Mouse (Mus musculus) neural tube, embryonic 13.5 days (tissue): Measurements from ENCODE around the gene Impdh1. TPM values are rescaled to one million over a fixed set of nuclear protein-coding genes. Genes with fewer than 3 reads are reported as not detected.

ENCODE experiments used
- ATAC-seq: fragments of 200-750 bp; cut with Nextera tagmentation; 2 replicates; pipeline ENCODE4 v1.8.0; 2017; ENCODE audit warnings: low read depth, mild to moderate bottlenecking, moderate TSS enrichment, moderate library complexity
- H3K27ac ChIP-seq: fragments of 300-500 bp; sonication (generic); replicated peaks from 2 replicates; pipeline ENCODE4 v1.5.1; 2015; ENCODE audit warnings: moderate library complexity, mild to moderate bottlenecking, inconsistent platforms
- H3K27me3 ChIP-seq: fragments of 300-500 bp; sonication (generic); 2 replicates; pipeline ENCODE4 v1.6.1; 2015; ENCODE audit warnings: mild to moderate bottlenecking, inconsistent platforms
- H3K36me3 ChIP-seq: fragments of 300-500 bp; sonication (generic); 2 replicates; pipeline ENCODE4 v1.6.1; 2015; ENCODE audit warnings: mild to moderate bottlenecking, inconsistent platforms
- H3K4me1 ChIP-seq: fragments of 300-500 bp; sonication (generic); replicated peaks from 2 replicates; pipeline ENCODE4 v1.6.1; 2015; ENCODE audit warnings: inconsistent platforms
- H3K4me2 ChIP-seq: fragments of 300-500 bp; sonication (generic); 2 replicates; pipeline ENCODE4 v1.6.1; 2015; ENCODE audit warnings: inconsistent platforms, mild to moderate bottlenecking, moderate library complexity
- H3K4me3 ChIP-seq: fragments of 300-500 bp; sonication (generic); 2 replicates; pipeline ENCODE4 v1.5.1; 2015; ENCODE audit warnings: mild to moderate bottlenecking, inconsistent platforms
- H3K9ac ChIP-seq: fragments of 300-500 bp; sonication (generic); 2 replicates; pipeline ENCODE4 v1.6.1; 2015; ENCODE audit warnings: moderate library complexity, mild to moderate bottlenecking, inconsistent platforms
- H3K9me3 ChIP-seq: fragments of 300-500 bp; sonication (generic); 2 replicates; pipeline ENCODE4 v1.6.1; 2016; ENCODE audit warnings: inconsistent platforms
- WGBS: fragments of 180-500 bp; shearing (Covaris S2); methylation state at CpG from one replicate; pipeline ENCODE4 v1.1.7; 2015; 5-methylcytosine and 5-hydroxymethylcytosine counted together
- polyA plus RNA-seq: library from polyadenylated mRNA; unstranded; fragments of >200 nt; fragmentation: Nextera tagmentation; extraction: Ambion mirVana; gene quantifications from 2 replicates; pipeline ENCODE4 v1.2.1, GENCODE M21; 2015

The Impdh1 gene
- polyA plus RNA-seq, 1 experiment from 2014 or later, result 84.7 TPM

DNA sequence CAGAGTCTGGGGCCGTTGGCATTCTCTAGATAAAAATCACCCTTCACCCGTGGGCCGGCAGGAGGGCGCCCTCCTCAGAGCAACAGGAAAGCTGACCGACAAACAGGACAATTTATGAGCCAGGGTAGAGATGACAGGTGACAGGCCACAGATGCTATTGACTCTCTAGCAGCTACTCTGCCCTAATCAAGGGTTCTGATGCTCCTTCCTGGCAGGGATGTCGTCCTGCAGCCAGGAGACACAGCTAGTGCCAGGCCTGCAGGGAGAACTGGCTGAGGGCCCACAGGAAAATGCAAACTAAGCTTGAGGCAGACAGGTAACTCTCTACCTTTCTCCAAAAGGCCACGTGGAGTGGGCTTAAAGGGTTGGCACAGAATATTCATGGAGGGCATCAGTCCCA is 5.0 kb downstream of the Impdh1 start:
- H3K27me3 ChIP-seq, result peaks cover 17% of the 10 kb centered on the region
- WGBS, result 25% methylated on average over 7 of the region's 7 CpGs
- H3K36me3 ChIP-seq, result peaks cover 8% of the 10 kb centered on the region
- H3K4me3 ChIP-seq, result peak overlapping the region; percentile 68
- H3K4me2 ChIP-seq, result peak overlapping the region; percentile 90
- peak overlapping the region; percentile 85 for H3K9ac ChIP-seq
- peak overlapping the region; percentile 85 for H3K27ac ChIP-seq
- ATAC-seq, result no peak
- H3K4me1 ChIP-seq, result peaks cover 63% of the 10 kb centered on the region
- no peaks in the 10 kb centered on the region for H3K9me3 ChIP-seq

DNA sequence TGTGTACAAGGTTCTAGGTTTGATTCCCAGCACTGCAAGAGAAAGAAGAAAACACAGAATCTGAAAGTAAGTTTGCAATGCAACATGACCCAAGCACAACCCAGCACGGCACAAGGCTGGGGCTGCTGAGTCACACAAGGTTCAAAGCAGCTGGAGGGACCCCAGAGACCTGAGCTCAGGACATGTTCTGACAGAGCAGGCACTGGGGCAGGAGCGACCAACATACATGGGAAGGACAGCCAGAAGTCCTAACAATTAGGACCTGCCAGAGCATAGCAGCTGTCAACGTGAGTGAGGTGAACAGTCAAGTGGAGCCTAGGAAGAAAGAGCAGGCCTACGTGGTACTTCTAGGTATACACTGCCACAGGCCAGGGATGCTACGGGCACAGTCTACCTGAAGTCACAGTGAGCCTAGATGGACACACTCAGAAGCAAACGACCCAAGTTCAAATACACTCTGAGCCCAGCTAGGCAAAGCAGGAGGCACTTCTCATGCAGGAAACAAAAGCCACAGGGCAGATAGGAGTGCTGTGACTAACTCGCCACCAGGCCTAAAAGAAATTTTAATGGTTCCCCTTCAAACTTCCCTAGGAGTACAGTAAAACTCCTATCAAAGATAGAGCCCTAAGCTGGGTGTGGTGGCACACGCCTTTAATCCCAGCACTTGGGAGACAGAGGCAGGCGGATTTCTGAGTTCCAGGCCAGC is 5.8 kb downstream of the Impdh1 start:
- 88% methylated on average over 9 of the region's 9 CpGs for WGBS
- Histone ChIP-seq H3K4me2 (peak overlapping the region; percentile 90), H3K4me1 (peaks cover 60% of the 10 kb centered on the region), H3K9ac (peak overlapping the region; percentile 31), H3K27ac (no peak overlapping the region), H3K36me3 (peaks cover 13% of the 10 kb centered on the region), H3K27me3 (peaks cover 15% of the 10 kb centered on the region), H3K9me3 (no peaks in the 10 kb centered on the region), H3K4me3 (no peak overlapping the region)
- no peak for ATAC-seq

DNA sequence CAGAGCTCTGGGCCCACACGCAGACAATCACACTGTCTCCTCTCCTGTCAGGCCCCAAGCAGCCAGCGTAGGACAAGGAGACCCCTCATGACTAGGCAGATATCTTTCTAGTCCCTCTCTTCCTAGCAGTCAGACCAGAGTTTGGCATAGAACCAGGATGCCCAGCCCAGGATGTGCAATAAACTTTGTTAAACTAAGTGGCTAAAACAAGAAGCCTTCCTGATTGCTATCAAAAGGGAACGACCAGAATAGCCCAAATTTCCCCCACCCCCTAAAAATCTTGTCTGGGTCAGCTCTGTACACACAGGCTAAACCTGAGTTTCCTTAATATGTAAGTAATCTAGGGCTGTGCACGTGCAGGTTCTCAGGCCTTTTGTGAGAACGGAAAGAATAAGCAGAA is 8.0 kb downstream of the Impdh1 start:
- H3K9me3 ChIP-seq, result no peaks in the 10 kb centered on the region
- peaks cover 31% of the 10 kb centered on the region for H3K36me3 ChIP-seq
- H3K4me1 ChIP-seq, result peaks cover 39% of the 10 kb centered on the region
- no peak overlapping the region for H3K4me3 ChIP-seq
- ATAC-seq, result no peak
- H3K27me3 ChIP-seq, result no peaks in the 10 kb centered on the region
- WGBS, result 87% methylated on average over 5 of the region's 5 CpGs
- H3K4me2 ChIP-seq, result no peak overlapping the region
- no peak overlapping the region for H3K9ac ChIP-seq
- H3K27ac ChIP-seq, result no peak overlapping the region

- Histone ChIP-seq H3K36me3 (peaks cover 43% of the 10 kb centered on the region), H3K4me2 (no peak overlapping the region), H3K9me3 (no peaks in the 10 kb centered on the region), H3K4me1 (peaks cover 29% of the 10 kb centered on the region), H3K9ac (no peak overlapping the region), H3K27ac (no peak overlapping the region), H3K4me3 (no peak overlapping the region), H3K27me3 (no peaks in the 10 kb centered on the region)
- 86% methylated on average over 5 of the region's 5 CpGs for WGBS
- ATAC-seq, result no peak
These were observed 9.1 kb downstream of the Impdh1 start for GRCm38 (mm10) chr6:29207017-29207416.

GRCm38 (mm10) chr6:29206006-29206405 is 10.2 kb downstream of the Impdh1 start:
- H3K9ac ChIP-seq, result no peak overlapping the region
- H3K4me3 ChIP-seq, result no peak overlapping the region
- no peaks in the 10 kb centered on the region for H3K9me3 ChIP-seq
- ATAC-seq, result no peak
- no peak overlapping the region for H3K27ac ChIP-seq
- no peak overlapping the region for H3K4me2 ChIP-seq
- peaks cover 22% of the 10 kb centered on the region for H3K4me1 ChIP-seq
- no peaks in the 10 kb centered on the region for H3K27me3 ChIP-seq
- H3K36me3 ChIP-seq, result peaks cover 53% of the 10 kb centered on the region
- 93% methylated on average over 10 of the region's 10 CpGs for WGBS

DNA sequence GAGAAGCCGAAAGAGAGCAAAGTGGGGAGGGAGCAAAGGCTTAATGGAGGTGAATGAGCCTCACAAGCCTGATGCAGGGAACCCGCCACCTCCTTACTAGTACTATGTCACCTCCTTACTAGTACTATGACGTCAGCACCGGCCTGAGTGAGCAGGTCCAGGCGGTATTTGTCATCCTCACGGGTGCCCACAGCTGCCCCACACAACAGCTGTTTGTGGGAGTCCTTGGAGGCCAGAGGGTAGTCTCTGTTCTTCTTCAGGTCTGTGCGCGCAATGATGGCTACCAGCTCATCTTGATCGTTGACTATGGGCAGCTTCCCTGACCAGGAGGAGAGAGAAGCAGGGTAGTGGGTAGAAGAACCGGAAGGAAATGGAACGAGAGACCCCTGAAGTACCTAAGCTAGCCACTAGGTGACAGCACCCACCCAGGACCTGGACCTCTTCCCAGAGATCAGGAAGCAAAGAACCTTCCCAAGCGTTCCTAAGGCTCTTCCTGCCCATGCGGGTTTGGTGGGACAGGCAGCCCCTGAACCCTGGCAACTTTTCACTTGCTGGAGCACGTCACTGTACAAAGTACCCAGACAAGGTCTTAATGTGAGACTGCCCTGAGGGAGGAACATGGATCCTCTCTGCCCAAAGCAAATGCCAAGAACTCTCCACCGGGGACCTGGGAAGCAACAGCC is 11.1 kb downstream of the Impdh1 start:
- Histone ChIP-seq H3K4me3 (no peak overlapping the region), H3K9me3 (no peaks in the 10 kb centered on the region), H3K4me2 (no peak overlapping the region), H3K27ac (no peak overlapping the region), H3K36me3 (peaks cover 60% of the 10 kb centered on the region), H3K27me3 (0 out of 2 replicates have a peak, but pooled peaks cover 2% of the 10 kb centered on the region), H3K4me1 (peaks cover 14% of the 10 kb centered on the region), H3K9ac (no peak overlapping the region)
- WGBS, result 59% methylated on average over 15 of the region's 15 CpGs
- peak; percentile 49; the same call in 1 of the 2 replicates for ATAC-seq

- peaks cover 6% of the 10 kb centered on the region for H3K4me1 ChIP-seq
- no peaks in the 10 kb centered on the region for H3K9me3 ChIP-seq
- ATAC-seq, result no peak
- 90% methylated on average over 6 of the region's 6 CpGs for WGBS
- no peak overlapping the region for H3K9ac ChIP-seq
- H3K4me2 ChIP-seq, result no peak overlapping the region
- no peak overlapping the region for H3K27ac ChIP-seq
- peaks cover 5% of the 10 kb centered on the region; the same call in 1 of the 2 replicates for H3K27me3 ChIP-seq
- no peak overlapping the region for H3K4me3 ChIP-seq
- peaks cover 60% of the 10 kb centered on the region for H3K36me3 ChIP-seq
These were observed 12.1 kb downstream of the Impdh1 start for GRCm38 (mm10) chr6:29203861-29204585.

- no peak overlapping the region for H3K4me3 ChIP-seq
- no peaks in the 10 kb centered on the region for H3K9me3 ChIP-seq
- H3K9ac ChIP-seq, result no peak overlapping the region
- peaks cover 60% of the 10 kb centered on the region for H3K36me3 ChIP-seq
- no peak overlapping the region for H3K27ac ChIP-seq
- H3K4me2 ChIP-seq, result no peak overlapping the region
- peaks cover 5% of the 10 kb centered on the region; the same call in 1 of the 2 replicates for H3K27me3 ChIP-seq
- whole genome bisulfite sequencing, result 87% methylated on average over 13 of the region's 13 CpGs
- peaks cover 10% of the 10 kb centered on the region for H3K4me1 ChIP-seq
- no peak for ATAC-seq
These were observed 13.1 kb downstream of the Impdh1 start for GRCm38 (mm10) chr6:29203096-29203495.

DNA sequence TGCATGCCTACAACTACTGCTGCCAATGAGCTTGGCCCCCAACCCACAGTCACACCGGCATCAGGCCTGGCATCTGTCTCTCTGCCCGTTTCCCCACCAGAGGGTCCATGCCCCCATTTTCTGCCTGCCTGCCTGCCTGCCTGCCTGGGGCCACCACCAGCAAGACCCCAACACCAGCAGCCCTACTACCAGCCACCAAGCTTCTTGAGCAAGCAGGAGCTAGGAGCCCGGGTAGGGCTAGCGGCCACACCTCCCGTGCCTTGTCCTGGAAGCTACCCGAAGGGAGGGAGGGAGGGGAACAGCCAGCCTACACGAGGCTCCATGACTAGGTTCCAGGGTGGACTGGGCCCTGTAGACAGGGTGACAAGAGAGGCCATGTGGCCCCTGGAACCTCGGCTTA is 14.2 kb downstream of the Impdh1 start:
- no peak overlapping the region for H3K4me3 ChIP-seq
- no peaks in the 10 kb centered on the region for H3K9me3 ChIP-seq
- H3K27me3 ChIP-seq, result peaks cover 5% of the 10 kb centered on the region; the same call in 1 of the 2 replicates
- peaks cover 58% of the 10 kb centered on the region for H3K36me3 ChIP-seq
- 88% methylated on average over 8 of the region's 8 CpGs for WGBS
- no peak for ATAC-seq
- no peak overlapping the region for H3K27ac ChIP-seq
- peaks cover 12% of the 10 kb centered on the region for H3K4me1 ChIP-seq
- H3K9ac ChIP-seq, result no peak overlapping the region
- no peak overlapping the region for H3K4me2 ChIP-seq

DNA sequence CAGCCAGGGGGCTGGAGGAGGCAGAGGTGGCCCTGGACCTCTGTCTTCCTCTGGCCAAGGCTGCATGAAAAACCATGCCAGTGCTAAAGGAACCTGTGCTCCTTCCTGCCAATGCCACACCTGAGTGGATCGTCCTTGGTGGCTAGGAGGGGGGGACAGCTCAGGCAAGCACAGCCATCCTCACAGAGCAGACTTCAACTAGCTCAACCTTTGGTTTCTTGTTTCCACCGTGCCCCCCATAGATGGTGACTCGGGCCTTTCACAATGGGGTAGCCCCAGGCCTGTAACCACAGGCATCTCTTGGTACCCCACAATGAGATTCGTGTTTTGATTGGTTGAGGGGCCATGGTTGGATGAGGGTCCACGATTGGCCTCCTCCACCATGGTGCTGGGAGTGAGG is 14.8 kb downstream of the Impdh1 start:
- ATAC-seq, result no peak
- H3K27ac ChIP-seq, result no peak overlapping the region
- H3K27me3 ChIP-seq, result peaks cover 5% of the 10 kb centered on the region; the same call in 1 of the 2 replicates
- H3K4me3 ChIP-seq, result no peak overlapping the region
- H3K9me3 ChIP-seq, result no peaks in the 10 kb centered on the region
- H3K4me2 ChIP-seq, result no peak overlapping the region
- H3K36me3 ChIP-seq, result peaks cover 53% of the 10 kb centered on the region
- no peak overlapping the region for H3K9ac ChIP-seq
- peaks cover 12% of the 10 kb centered on the region for H3K4me1 ChIP-seq
- WGBS, result 93% methylated on average over 5 of the region's 5 CpGs

- 70% methylated on average over 3 of the region's 3 CpGs for WGBS
- H3K9me3 ChIP-seq, result no peaks in the 10 kb centered on the region
- no peak overlapping the region for H3K4me3 ChIP-seq
- H3K27me3 ChIP-seq, result peaks cover 5% of the 10 kb centered on the region; the same call in 1 of the 2 replicates
- no peak overlapping the region for H3K27ac ChIP-seq
- peaks cover 19% of the 10 kb centered on the region for H3K4me1 ChIP-seq
- no peak overlapping the region for H3K9ac ChIP-seq
- H3K36me3 ChIP-seq, result peaks cover 46% of the 10 kb centered on the region
- no peak overlapping the region for H3K4me2 ChIP-seq
- no peak for ATAC-seq
These were observed 15.7 kb downstream of the Impdh1 start for GRCm38 (mm10) chr6:29200496-29200895.
